Mouse (Mus musculus): ENCODE results near the gene AC131692.1. TPM values are rescaled to one million over a fixed set of nuclear protein-coding genes. Genes with fewer than 3 reads are reported as not detected.
A peak's percentile ranks its signal among the peaks of the same experiment; 100 is the strongest.
"Not testable (repeated sequence)": the region's sequence is repeated elsewhere in the genome, so short reads cannot be mapped to it uniquely, and the experiment has no call there.

The AC131692.1 gene
- polyA plus RNA-seq, 1 experiment, result 0.07 TPM

DNA sequence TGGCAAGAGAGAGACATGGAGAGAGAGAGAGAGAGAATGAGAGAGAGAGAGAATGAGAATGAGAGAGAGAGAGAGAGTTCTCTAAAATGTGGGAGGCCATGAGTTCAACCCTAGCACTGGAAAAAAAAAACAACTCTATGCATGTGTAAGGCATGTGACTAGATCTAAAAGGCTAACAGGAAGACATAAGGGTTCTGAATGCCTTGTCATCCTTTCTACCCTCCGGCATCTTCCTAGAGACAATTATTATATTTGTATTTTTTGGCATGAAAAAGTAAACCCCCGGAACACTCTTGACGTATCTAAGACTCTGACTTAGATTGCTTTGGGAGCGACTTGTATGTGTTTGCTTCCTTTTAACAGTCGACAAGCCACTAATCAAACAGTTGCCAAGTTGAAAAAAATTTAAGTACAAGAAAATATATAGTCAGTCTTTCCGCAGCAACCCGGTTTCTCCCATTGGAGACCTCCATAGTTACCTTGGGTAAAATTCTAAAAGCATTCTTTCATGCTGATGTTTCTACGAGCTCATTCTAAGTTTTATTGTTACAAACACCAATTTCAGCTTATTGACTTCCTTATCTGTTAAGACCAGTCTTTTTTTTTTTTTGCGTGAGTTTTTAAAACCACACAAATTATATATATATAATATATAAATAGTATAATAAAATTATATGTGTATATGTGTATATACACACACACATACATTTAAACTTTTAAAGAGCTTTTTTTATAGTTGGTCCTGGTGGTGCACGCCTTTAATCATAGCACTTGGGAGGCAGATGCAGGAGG is 32.8 kb downstream of the AC131692.1 start:
- Histone ChIP-seq H3ac (ENCODE audit: control insufficient read depth, insufficient read length) (no peak overlapping the region), H3K27me3 (ENCODE audit: control insufficient read depth, insufficient read depth, insufficient read length) (no peaks in the 10 kb centered on the region), H3K36me3 (ENCODE audit: control insufficient read depth, insufficient read depth) (peaks cover 4% of the 10 kb centered on the region), H3K4me3 (peak overlapping the region; percentile 47), H3K79me2 (ENCODE audit: control insufficient read depth, insufficient read depth) (no peaks in the 10 kb centered on the region), H3K4me2 (ENCODE audit: low read depth) (peak overlapping the region; percentile 84)
- TF ChIP-seq MAX (IDR thresholded peaks at IDR 0.05; ENCODE audit: low read depth) (no peak), MYOG (IDR thresholded peaks at IDR 0.05; ENCODE audit: control insufficient read depth in 1 of 3, insufficient read depth in 1 of 3, insufficient read length in 2 of 3, low read depth in 2 of 3) (no peak), MYOD1 (IDR thresholded peaks at IDR 0.05; ENCODE audit: control insufficient read depth in 1 of 3, insufficient read length in 2 of 3, low read depth in 2 of 3) (no peak), POLR2A (IDR thresholded peaks at IDR 0.05; ENCODE audit: insufficient read length, low read depth) (no peak), TCF3 (IDR thresholded peaks at IDR 0.05; ENCODE audit: insufficient read length, low read depth) (no peak), POLR2AphosphoS2 (IDR thresholded peaks at IDR 0.05; ENCODE audit: insufficient read length, low read depth) (no peak), REST (IDR thresholded peaks at IDR 0.05; ENCODE audit: insufficient read depth, insufficient read length) (no peak), SRF (IDR thresholded peaks at IDR 0.05; ENCODE audit: control insufficient read depth, insufficient read length, low read depth) (no peak), E2F4 (IDR thresholded peaks at IDR 0.05; ENCODE audit: insufficient read depth) (no peak), CEBPB (IDR thresholded peaks at IDR 0.05; ENCODE audit: insufficient read depth, poor library complexity, severe bottlenecking) (no peak), TCF12 (IDR thresholded peaks at IDR 0.05; ENCODE audit: insufficient read depth, poor library complexity, severe bottlenecking) (no peak)

GRCm38 (mm10) chr19:6127760-6128341 is 33.6 kb downstream of the AC131692.1 start, which contains the start of gene Snx15:
Snx15 (minus strand) TSS chr19:6128304.
- Histone ChIP-seq H3K79me2 (ENCODE audit: control insufficient read depth, insufficient read depth) (no peaks in the 10 kb centered on the region), H3ac (ENCODE audit: control insufficient read depth, insufficient read length) (no peak within 1 kb of the TSS), H3K27me3 (ENCODE audit: control insufficient read depth, insufficient read depth, insufficient read length) (no peaks in the 10 kb centered on the region), H3K4me2 (ENCODE audit: low read depth) (peak within 1 kb of the TSS; percentile 84), H3K36me3 (ENCODE audit: control insufficient read depth, insufficient read depth) (no peaks in the 10 kb centered on the region), H3K4me3 (peak within 1 kb of the TSS; percentile 47)
- TF ChIP-seq MAX (IDR thresholded peaks at IDR 0.05; ENCODE audit: low read depth) (peak; percentile 3), POLR2A (IDR thresholded peaks at IDR 0.05; ENCODE audit: insufficient read length, low read depth) (peak; percentile 78), POLR2AphosphoS2 (IDR thresholded peaks at IDR 0.05; ENCODE audit: insufficient read length, low read depth) (peak; percentile 68), MYOD1 (IDR thresholded peaks at IDR 0.05; ENCODE audit: control insufficient read depth in 1 of 3, insufficient read length in 2 of 3, low read depth in 2 of 3) (no peak), MYOG (IDR thresholded peaks at IDR 0.05; ENCODE audit: control insufficient read depth in 1 of 3, insufficient read depth in 1 of 3, insufficient read length in 2 of 3, low read depth in 2 of 3) (peak in 1 of 3 experiments; percentile 11)

DNA sequence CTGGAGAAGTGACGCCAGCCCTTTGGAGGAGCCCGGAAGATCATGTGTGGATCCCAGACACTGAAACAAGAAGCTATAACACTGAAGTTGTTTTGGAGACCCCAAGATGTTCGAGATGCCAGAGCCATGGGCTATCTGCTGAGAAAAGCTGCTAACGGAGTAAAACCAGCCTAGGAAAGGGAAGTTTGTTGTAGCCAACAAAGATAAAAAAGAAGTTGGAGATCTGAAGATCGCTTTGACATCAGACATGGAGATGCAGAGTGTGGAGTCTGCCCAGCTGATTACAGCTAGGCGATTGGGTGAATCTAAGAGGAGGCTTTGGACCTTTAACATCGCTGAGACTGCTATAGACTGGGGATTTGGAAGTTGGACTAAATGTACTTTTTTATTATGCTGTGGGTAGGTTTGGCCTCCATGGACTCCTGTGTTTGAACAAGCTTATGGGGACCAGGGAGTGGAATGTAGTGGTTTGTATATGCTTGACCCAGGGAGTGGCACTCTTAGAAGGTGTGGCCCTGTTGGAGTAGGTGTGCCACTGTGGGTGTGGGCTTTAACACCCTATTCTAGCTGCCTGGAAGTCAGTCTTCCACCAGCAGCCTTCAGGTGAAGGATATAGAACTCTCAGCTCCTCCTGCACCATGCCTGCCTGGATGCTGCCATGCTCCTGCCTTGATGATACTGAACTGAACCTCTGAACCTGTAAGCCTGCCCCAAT is 36.4 kb downstream of the AC131692.1 start:
- not testable (repeated sequence) for H3K36me3 ChIP-seq (ENCODE audit: control insufficient read depth, insufficient read depth); H3K79me2 ChIP-seq (ENCODE audit: control insufficient read depth, insufficient read depth); H3ac ChIP-seq (ENCODE audit: control insufficient read depth, insufficient read length); H3K4me3 ChIP-seq; H3K4me2 ChIP-seq (ENCODE audit: low read depth); H3K27me3 ChIP-seq (ENCODE audit: control insufficient read depth, insufficient read depth, insufficient read length)

DNA sequence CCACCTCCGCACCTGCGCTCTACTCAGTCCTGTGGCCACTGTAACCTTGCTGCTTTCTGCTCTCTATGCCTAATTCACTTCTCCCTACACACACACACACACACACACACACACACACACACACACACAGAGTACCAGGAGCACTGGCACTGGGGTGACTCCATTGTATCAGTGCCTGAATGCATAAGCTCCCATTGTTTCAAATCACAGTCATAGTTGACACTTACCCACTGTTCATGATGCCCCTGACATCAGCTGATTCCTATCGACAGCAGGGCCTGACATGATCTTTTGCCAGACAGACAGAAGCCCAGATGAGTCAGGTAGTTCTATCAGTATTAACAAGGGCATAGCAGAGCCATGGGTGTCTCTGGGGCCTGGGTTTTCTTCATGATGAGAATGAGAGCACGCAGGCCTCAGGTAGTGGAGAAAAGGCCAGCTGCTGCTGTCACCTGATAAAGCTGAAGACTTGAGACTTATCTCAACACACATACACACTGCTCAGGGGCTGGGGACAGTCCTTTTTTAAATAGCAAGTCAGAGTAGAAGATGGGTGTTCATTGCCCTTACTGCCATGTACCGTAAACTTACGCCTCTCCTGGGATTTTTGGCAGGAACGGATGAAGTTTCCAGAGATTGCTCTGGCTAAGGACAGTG is 38.1 kb downstream of the AC131692.1 start:
- H3ac ChIP-seq (ENCODE audit: control insufficient read depth, insufficient read length), result no peak overlapping the region
- peaks cover 4% of the 10 kb centered on the region for H3K36me3 ChIP-seq (ENCODE audit: control insufficient read depth, insufficient read depth)
- no peaks in the 10 kb centered on the region for H3K27me3 ChIP-seq (ENCODE audit: control insufficient read depth, insufficient read depth, insufficient read length)
- no peak for TF ChIP-seq E2F4 (IDR thresholded peaks at IDR 0.05; ENCODE audit: insufficient read depth)
- TF ChIP-seq MYOG (IDR thresholded peaks at IDR 0.05; ENCODE audit: control insufficient read depth in 1 of 3, insufficient read depth in 1 of 3, insufficient read length in 2 of 3, low read depth in 2 of 3), result no peak
- no peak for TF ChIP-seq CEBPB (IDR thresholded peaks at IDR 0.05; ENCODE audit: insufficient read depth, poor library complexity, severe bottlenecking)
- TF ChIP-seq USF1 (IDR thresholded peaks at IDR 0.05; ENCODE audit: low read depth), result no peak
- no peak for TF ChIP-seq MYOD1 (IDR thresholded peaks at IDR 0.05; ENCODE audit: control insufficient read depth in 1 of 3, insufficient read length in 2 of 3, low read depth in 2 of 3)
- no peak for TF ChIP-seq POLR2AphosphoS2 (IDR thresholded peaks at IDR 0.05; ENCODE audit: insufficient read length, low read depth)
- no peak for TF ChIP-seq MAX (IDR thresholded peaks at IDR 0.05; ENCODE audit: low read depth)
- no peak for TF ChIP-seq SRF (IDR thresholded peaks at IDR 0.05; ENCODE audit: control insufficient read depth, insufficient read length, low read depth)
- no peak for TF ChIP-seq TCF3 (IDR thresholded peaks at IDR 0.05; ENCODE audit: insufficient read length, low read depth)
- TF ChIP-seq TCF12 (IDR thresholded peaks at IDR 0.05; ENCODE audit: insufficient read depth, poor library complexity, severe bottlenecking), result no peak
- TF ChIP-seq POLR2A (IDR thresholded peaks at IDR 0.05; ENCODE audit: insufficient read length, low read depth), result no peak
- TF ChIP-seq REST (IDR thresholded peaks at IDR 0.05; ENCODE audit: insufficient read depth, insufficient read length), result no peak
- H3K4me2 ChIP-seq (ENCODE audit: low read depth), result no peak overlapping the region
- no peaks in the 10 kb centered on the region for H3K79me2 ChIP-seq (ENCODE audit: control insufficient read depth, insufficient read depth)
- no peak overlapping the region for H3K4me3 ChIP-seq

GRCm38 (mm10) chr19:6133197-6133596 is 39.0 kb downstream of the AC131692.1 start:
- H3K4me3 ChIP-seq; H3ac ChIP-seq (ENCODE audit: control insufficient read depth, insufficient read length); H3K4me2 ChIP-seq (ENCODE audit: low read depth); H3K79me2 ChIP-seq (ENCODE audit: control insufficient read depth, insufficient read depth); H3K27me3 ChIP-seq (ENCODE audit: control insufficient read depth, insufficient read depth, insufficient read length); H3K36me3 ChIP-seq (ENCODE audit: control insufficient read depth, insufficient read depth): not testable (repeated sequence)

Data from myocyte (in vitro differentiated cells).